Mouse (Mus musculus): ENCODE results near the gene Gpm6b.

DNA sequence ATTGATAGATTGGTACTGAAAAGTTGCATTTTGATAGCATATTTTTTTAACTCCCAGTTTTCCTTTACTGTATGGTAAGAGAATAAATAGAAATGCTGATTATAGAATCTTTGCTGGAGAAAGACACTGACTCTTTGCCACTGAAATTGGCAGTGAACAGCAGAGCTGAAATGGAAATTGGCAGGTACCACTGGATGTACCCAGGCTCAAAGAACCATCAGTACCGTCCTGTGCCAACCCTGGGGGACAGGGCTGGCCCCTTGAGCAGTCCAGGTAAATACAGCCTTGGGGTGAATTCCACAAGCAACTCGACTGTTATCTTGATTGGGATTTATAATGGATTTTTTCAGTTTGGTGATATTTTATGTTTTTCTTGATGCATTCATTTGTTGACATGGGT, 114.7 kb downstream of the Gpm6b start:
- TF ChIP-seq CTCF (IDR thresholded peaks at IDR 0.05) (no peak), POLR2A (IDR thresholded peaks at IDR 0.05; ENCODE audit: insufficient read depth, low read depth, low read length) (no peak)
